Mouse (Mus musculus) hindbrain, embryonic 10.5 days (tissue): ENCODE measurements around the gene Tedc2. TPM values are rescaled to one million over a fixed set of nuclear protein-coding genes. Genes with fewer than 3 reads are reported as not detected.

Experiments
- DNase-seq: peaks from one replicate; pipeline ENCODE4 v3.0.0-alpha.2; 2017; ENCODE audit warnings: low spot score
- H3K27ac ChIP-seq: fragments of 300-500 bp; sonication (generic); 2 replicates; pipeline ENCODE4 v1.5.1; 2016; ENCODE audit warnings: mild to moderate bottlenecking, moderate library complexity
- H3K27me3 ChIP-seq: fragments of 300-500 bp; sonication (generic); 2 replicates; pipeline ENCODE4 v1.6.1; 2016; ENCODE audit warnings: mild to moderate bottlenecking; ENCODE audit not compliant: poor library complexity, insufficient read depth, severe bottlenecking
- H3K36me3 ChIP-seq: fragments of 300-500 bp; sonication (generic); 2 replicates; pipeline ENCODE4 v1.6.1; 2016; ENCODE audit warnings: mild to moderate bottlenecking, moderate library complexity
- H3K4me1 ChIP-seq: fragments of 300-500 bp; sonication (generic); replicated peaks from 2 replicates; pipeline ENCODE4 v1.6.1; 2016; ENCODE audit warnings: mild to moderate bottlenecking
- H3K4me3 ChIP-seq: fragments of 300-500 bp; sonication (generic); 2 replicates; pipeline ENCODE4 v1.5.1; 2016; ENCODE audit warnings: mild to moderate bottlenecking, moderate library complexity
- H3K9me3 ChIP-seq: fragments of 300-500 bp; sonication (generic); 2 replicates; pipeline ENCODE4 v1.6.1; 2016; ENCODE audit warnings: mild to moderate bottlenecking, moderate library complexity
- WGBS: fragments of 180-500 bp; shearing (Covaris S2); methylation state at CpG from one replicate; pipeline ENCODE4 v1.1.7; 2016; 5-methylcytosine and 5-hydroxymethylcytosine counted together
- polyA plus RNA-seq: library from polyadenylated mRNA; unstranded; fragments of >200 nt; fragmentation: Nextera tagmentation; extraction: Ambion mirVana; gene quantifications from 2 replicates; pipeline ENCODE4 v1.2.1, GENCODE M21; 2016

The Tedc2 gene
- 19.3 and 22.4 TPM in 2 replicates for polyA plus RNA-seq

DNA sequence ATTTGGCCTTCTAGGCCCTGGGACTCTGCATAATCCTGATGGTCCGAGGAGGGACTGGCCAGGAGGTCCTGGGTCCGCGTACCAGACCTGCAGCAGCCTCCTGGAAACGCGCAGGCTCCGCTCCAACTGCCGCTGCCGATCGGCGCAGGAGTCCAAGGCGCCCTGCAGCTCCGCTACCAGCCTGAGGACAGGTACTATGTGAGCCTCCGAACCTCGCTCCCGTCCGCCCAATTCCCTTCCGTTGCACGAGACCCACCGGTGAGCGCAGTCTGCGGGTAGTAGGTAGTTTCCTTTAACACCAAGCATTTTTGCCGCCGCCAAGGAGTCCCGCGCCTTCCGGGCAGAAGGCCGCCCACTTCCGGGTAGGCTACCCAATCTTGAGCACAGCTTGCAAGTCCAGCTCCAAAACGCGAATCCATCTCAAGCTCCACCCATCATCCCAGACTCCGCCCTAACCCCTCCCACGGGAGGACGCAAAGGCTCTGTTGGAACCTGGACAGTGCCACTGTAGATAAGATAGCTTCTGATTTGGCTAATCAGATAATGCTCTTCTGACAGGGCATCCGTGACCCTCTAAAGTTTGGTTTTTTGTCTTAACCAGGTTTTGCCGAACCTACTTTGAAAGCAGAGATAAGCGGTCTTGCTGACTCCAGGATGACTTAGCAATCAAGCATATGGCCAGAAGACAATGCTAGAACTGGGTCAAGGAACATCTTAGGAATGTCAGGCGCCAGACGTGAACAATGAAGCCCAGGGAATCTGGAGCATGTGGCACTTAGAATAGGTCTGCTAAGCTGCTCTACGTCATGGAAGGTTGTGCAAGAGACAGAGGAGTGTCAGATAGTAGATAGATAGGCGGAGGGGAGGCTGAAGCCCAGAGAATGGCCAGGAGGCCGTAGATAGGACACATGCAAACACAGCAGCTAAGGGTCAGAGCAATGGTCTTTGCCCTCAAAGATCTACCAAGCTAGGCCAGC, at the start of gene Tedc2:
TSS of gene Tedc2 (minus strand) at position 417 of the 977 bp plus-strand sequence.
- Histone ChIP-seq H3K27ac (peak within 1 kb of the TSS; percentile 92), H3K9me3 (no peaks in the 10 kb centered on the region), H3K4me3 (peak within 1 kb of the TSS; percentile 83), H3K36me3 (peaks cover 72% of the 10 kb centered on the region), H3K4me1 (peaks cover 29% of the 10 kb centered on the region), H3K27me3 (no peaks in the 10 kb centered on the region)
- peak; percentile 93 for DNase-seq
- WGBS: 6% methylated on average over 41 of the region's 41 CpGs

DNA sequence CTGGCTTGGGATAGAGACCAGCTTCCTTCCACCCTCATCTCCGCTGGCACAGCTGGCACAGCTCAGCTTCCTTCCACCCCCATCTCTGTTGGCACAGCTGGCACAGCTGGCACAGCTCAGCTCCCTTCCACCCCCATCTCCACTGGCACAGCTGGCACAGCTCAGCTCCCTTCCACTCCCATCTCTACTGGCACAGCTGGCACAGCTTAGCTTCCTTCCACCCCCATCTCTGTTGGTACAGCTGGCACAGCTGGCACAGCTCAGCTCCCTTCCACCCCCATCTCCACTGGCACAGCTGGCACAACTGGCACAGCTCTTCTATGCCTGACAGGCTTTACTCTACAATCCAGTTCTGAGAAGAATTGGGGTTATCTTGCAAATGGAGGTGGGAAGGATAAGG, 46.5 kb upstream of the Tedc2 start:
- DNase-seq: no peak
- H3K4me3 ChIP-seq: no peak overlapping the region
- no peaks in the 10 kb centered on the region for H3K36me3 ChIP-seq
- WGBS: 88% methylated on average over 1 of the region's 1 CpGs
- H3K4me1 ChIP-seq: no peaks in the 10 kb centered on the region
- H3K9me3 ChIP-seq: 0 out of 2 replicates have a peak, but pooled peaks cover 3% of the 10 kb centered on the region
- H3K27me3 ChIP-seq: no peaks in the 10 kb centered on the region
- no peak overlapping the region for H3K27ac ChIP-seq

- H3K27me3 ChIP-seq: no peaks in the 10 kb centered on the region
- DNase-seq: no peak
- no peaks in the 10 kb centered on the region for H3K9me3 ChIP-seq
- 87% methylated on average over 2 of the region's 2 CpGs for WGBS
- no peak overlapping the region for H3K27ac ChIP-seq
- H3K36me3 ChIP-seq: no peaks in the 10 kb centered on the region
- H3K4me1 ChIP-seq: no peaks in the 10 kb centered on the region
- no peak overlapping the region for H3K4me3 ChIP-seq
Measured at GRCm38 (mm10) chr17:24264766-24265165, 44.1 kb upstream of the Tedc2 start.

GRCm38 (mm10) chr17:24260516-24260915, 39.9 kb upstream of the Tedc2 start:
- no peaks in the 10 kb centered on the region for H3K27me3 ChIP-seq
- no peaks in the 10 kb centered on the region for H3K36me3 ChIP-seq
- WGBS: 69% methylated on average over 4 of the region's 4 CpGs
- no peak for DNase-seq
- no peaks in the 10 kb centered on the region for H3K9me3 ChIP-seq
- no peaks in the 10 kb centered on the region for H3K4me1 ChIP-seq
- H3K4me3 ChIP-seq: no peak overlapping the region
- no peak overlapping the region for H3K27ac ChIP-seq

- Histone ChIP-seq H3K27me3 (no peaks in the 10 kb centered on the region), H3K9me3 (no peaks in the 10 kb centered on the region), H3K36me3 (no peaks in the 10 kb centered on the region), H3K4me1 (no peaks in the 10 kb centered on the region), H3K4me3 (no peak overlapping the region), H3K27ac (no peak overlapping the region)
- no peak for DNase-seq
- 87% methylated on average over 5 of the region's 5 CpGs for WGBS
Measured at GRCm38 (mm10) chr17:24259702-24260101, 39.1 kb upstream of the Tedc2 start.

- H3K36me3 ChIP-seq: no peaks in the 10 kb centered on the region
- no peaks in the 10 kb centered on the region for H3K4me1 ChIP-seq
- no peaks in the 10 kb centered on the region for H3K27me3 ChIP-seq
- no peaks in the 10 kb centered on the region for H3K9me3 ChIP-seq
- 83% methylated on average over 4 of the region's 4 CpGs for WGBS
- no peak overlapping the region for H3K4me3 ChIP-seq
- no peak for DNase-seq
- H3K27ac ChIP-seq: no peak overlapping the region
Measured at GRCm38 (mm10) chr17:24258981-24259380, 38.3 kb upstream of the Tedc2 start.

DNA sequence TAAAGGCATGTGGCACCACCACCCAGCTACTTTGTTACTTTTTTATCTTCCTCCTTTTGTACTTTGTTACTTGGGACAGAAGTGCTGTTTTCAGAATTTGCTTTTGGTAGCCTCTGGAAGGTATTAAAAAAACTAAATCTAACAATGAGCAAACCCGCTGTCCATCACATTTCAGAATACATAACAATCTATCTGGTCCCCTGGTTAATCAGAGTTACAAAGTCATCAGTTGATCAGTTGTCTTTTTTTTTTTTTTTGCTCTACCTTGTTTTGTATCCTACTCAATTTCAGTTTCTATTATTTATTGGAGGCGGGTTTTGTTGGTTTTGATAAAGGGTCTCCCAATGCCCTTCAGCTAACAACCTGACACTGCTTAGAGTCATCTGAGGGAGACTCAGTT, 31.7 kb upstream of the Tedc2 start:
- WGBS: 94% methylated on average over 2 of the region's 2 CpGs
- H3K36me3 ChIP-seq: peaks cover 25% of the 10 kb centered on the region
- peak overlapping the region; percentile 97 for H3K27ac ChIP-seq
- H3K9me3 ChIP-seq: 0 out of 2 replicates have a peak, but pooled peaks cover 4% of the 10 kb centered on the region
- no peaks in the 10 kb centered on the region for H3K27me3 ChIP-seq
- H3K4me3 ChIP-seq: peak overlapping the region; percentile 84; the same call in 1 of the 2 replicates
- no peak for DNase-seq
- peaks cover 17% of the 10 kb centered on the region for H3K4me1 ChIP-seq

DNA sequence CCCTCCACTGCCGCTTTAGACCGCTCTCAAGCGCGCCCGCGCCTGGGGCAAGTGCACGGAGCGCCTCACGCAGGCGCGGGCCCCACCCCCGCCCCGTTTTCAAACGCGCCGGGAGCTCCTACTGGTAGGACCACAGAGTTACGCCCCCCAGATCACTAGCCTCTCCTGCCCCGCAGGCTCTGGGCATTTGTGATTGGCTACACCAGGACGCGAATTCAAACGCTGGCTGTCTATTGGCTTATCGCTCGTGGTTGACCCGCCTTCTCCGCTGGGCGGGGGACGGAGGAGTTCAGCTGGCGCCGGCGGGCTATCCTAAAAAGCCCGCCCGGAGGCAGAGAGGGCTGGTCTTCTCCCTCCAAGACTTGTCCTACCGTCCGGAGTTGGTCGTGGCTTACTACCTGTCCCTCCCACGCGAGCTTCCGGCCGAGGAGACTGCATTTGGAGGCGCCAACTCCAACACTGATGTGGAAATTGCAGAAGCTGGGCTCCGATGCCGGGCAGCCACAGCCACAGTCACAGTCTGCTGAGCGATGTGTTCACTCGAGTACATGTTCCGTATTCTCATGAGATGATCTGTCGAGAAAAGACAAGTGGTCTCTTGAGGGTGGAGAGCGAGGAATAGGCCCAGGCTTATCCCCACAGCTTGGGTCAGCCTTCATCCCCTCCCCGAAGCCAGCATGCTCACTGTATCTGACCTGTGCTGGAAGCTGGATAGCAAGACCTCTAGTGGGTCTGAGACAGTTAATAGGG, 30.8 kb upstream of the Tedc2 start, which contains the start of gene Ccnf:
TSS of gene Ccnf (minus strand) at position 165 of the 750 bp plus-strand sequence.
- peak within 1 kb of the TSS; percentile 84 for H3K4me3 ChIP-seq
- peak within 1 kb of the TSS; percentile 97 for H3K27ac ChIP-seq
- H3K36me3 ChIP-seq: peaks cover 33% of the 10 kb centered on the region
- under 1% methylated on average over 48 of the region's 48 CpGs for WGBS
- no peaks in the 10 kb centered on the region for H3K27me3 ChIP-seq
- 0 out of 2 replicates have a peak, but pooled peaks cover 4% of the 10 kb centered on the region for H3K9me3 ChIP-seq
- H3K4me1 ChIP-seq: peaks cover 17% of the 10 kb centered on the region
- DNase-seq: peak; percentile 98

DNA sequence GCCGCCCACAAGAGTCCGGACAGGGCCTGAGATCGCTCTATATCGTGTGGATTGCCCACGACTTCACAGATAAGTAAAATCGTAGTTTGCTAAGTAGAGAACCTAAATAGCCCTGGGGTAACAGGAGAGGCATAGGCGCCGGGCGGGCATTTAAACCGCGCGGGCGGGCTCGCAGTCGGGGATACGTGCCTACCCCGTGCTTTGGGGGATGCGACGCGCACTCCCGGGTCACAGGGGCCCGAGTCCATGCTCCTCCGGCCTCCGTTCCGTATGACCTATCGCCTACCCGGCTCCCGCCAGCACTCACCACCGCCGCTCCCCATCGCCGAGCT, 30.3 kb upstream of the Tedc2 start:
- Histone ChIP-seq H3K4me3 (peak overlapping the region; percentile 84), H3K36me3 (peaks cover 38% of the 10 kb centered on the region), H3K4me1 (peaks cover 17% of the 10 kb centered on the region), H3K27ac (peak overlapping the region; percentile 97), H3K27me3 (no peaks in the 10 kb centered on the region), H3K9me3 (0 out of 2 replicates have a peak, but pooled peaks cover 4% of the 10 kb centered on the region)
- DNase-seq: no peak
- 0% methylated on average over 32 of the region's 32 CpGs for WGBS

DNA sequence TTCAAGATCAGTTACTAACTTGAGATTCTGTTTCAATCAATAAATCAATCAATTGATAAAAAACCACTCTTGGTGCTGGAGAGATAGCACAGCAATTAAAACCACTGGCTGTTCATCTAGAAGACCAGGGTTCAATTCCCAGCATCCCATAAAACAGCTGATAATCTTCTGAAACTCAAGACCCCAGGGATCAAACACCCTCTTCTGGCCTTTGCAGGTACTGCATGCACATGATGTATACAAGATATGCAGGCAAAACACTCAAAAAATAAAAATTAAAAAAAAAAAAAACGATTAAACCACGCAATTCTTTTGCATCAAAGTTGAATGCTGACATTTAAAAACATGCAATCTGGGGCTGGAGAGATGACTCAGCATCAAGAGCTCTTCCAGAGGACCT, 28.0 kb upstream of the Tedc2 start:
- Histone ChIP-seq H3K9me3 (peaks cover 16% of the 10 kb centered on the region), H3K4me3 (no peak overlapping the region), H3K27ac (no peak overlapping the region), H3K4me1 (peaks cover 17% of the 10 kb centered on the region), H3K27me3 (no peaks in the 10 kb centered on the region), H3K36me3 (peaks cover 57% of the 10 kb centered on the region)
- DNase-seq: no peak
- WGBS: 90% methylated on average over 2 of the region's 2 CpGs

DNA sequence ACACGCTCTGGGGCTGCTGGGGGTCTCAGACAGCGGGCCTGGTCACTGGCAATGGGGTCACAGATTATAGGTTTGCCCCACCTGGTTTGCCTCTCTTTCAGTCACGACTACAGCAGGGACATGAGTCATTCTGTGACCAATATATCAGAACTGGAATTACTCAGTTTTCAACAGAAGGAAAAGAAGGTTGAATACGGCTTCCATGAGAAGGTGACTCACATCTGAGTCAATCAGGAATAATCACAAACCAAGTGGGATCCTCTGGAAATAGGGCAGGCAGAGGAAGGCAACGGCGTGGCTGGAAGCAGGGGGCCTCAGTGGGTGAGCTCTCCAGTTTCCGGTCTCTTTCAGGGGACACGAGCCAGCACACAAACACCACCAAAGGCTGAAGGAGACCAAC, 23.4 kb upstream of the Tedc2 start:
- Histone ChIP-seq H3K36me3 (peaks cover 96% of the 10 kb centered on the region), H3K27ac (no peak overlapping the region), H3K9me3 (peaks cover 17% of the 10 kb centered on the region), H3K27me3 (no peaks in the 10 kb centered on the region), H3K4me1 (no peaks in the 10 kb centered on the region), H3K4me3 (no peak overlapping the region)
- no peak for DNase-seq
- 95% methylated on average over 8 of the region's 8 CpGs for WGBS

- DNase-seq: peak; percentile 25
- whole genome bisulfite sequencing: 83% methylated on average over 4 of the region's 4 CpGs
- H3K36me3 ChIP-seq: peaks cover 96% of the 10 kb centered on the region
- H3K27ac ChIP-seq: no peak overlapping the region
- no peaks in the 10 kb centered on the region for H3K4me1 ChIP-seq
- peaks cover 17% of the 10 kb centered on the region for H3K9me3 ChIP-seq
- H3K4me3 ChIP-seq: no peak overlapping the region
- no peaks in the 10 kb centered on the region for H3K27me3 ChIP-seq
Measured at GRCm38 (mm10) chr17:24243311-24243969, 22.8 kb upstream of the Tedc2 start.
